Mouse (Mus musculus): Measurements from ENCODE around the gene Olfr768. TPM values are rescaled to one million over a fixed set of nuclear protein-coding genes. Genes with fewer than 3 reads are reported as not detected.

Gene Olfr768
- not detected in 2 replicates for polyA plus RNA-seq (2012; rRNA removed)

DNA sequence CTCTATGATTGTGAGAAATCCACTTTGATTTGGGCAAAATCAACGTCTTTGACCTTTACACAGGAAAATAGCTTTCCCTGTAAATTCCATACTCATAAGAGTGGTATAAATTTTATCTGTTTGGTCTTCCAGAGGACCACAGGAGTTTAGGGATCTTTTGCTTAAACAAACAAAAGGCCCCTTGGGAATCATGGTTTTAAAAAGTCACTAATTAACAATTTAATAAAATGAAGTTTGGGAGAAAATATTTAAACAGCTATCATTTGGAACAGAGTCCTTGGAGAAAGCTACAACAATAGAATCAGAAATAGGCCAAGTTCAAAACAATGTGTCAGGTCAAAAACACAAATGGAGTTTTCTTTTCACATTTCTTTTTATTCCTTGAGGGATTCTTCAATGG lies at the start of gene Olfr768:
Olfr768 (minus strand) TSS at position 101 of the 400 bp plus-strand sequence.

DNA sequence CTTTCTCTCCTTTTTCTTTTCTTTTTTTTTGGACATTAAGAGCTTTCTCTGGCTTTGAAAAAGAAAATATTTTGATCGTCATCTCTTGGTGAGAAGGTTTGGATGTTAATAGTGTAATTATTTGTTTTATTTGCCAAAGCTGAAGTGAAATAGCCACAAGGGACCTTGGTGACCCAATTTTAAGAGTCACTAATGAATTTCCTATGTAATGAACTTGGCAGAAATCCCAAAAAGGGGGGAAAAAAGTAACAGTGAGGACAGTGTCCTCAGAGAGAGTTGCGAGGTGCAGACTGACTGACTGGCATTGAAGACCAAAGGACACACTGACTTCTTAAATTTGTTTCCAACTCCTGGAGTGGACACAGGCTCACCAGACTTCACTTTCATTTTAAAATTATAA lies 39.7 kb upstream of the Olfr768 start, which contains the start of gene Olfr770:
Olfr770 (minus strand) TSS at position 101 of the 400 bp plus-strand sequence.

DNA sequence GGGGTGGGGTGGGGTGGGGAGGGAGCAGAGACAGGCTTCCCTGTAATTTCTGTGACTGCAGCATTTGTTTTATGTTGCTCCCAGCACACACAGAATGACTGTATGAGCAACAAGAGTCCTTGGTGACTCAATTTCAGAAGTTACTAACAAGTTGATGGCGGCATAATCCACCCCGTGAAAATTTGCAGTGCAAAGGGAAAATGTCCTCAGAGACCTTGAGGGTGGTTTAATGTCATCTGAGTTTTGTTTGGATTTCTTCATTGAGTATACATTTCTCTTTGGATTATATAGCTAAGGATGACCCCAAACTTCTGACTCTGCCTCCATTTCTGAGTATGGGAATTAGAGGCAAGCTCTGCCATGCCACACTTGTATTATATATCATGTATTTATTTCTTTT lies 18.6 kb upstream of the Olfr768 start, which contains the start of gene Olfr769:
Olfr769 (minus strand) TSS at position 101 of the 400 bp plus-strand sequence.

DNA sequence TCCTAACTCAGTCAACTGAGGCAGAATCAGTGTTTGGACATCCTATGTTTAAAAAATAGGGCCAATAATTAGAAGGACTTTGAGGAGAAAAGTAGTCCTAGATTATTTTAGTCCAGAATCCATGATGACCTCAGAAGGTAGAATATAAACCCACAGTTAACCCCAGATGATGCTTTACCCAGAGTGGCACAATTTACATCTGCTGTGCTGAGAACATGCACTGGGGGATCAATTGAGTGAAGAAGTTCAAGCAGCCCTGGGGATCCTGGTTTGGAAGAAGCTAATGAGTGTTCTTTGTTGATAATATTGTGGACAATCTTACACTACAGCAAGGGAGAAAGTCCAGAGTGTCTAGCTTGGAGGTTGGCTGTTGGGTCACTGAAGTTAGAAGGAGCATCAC lies 16.4 kb downstream of the Olfr768 start, which contains the start of gene Olfr767:
Olfr767 (minus strand) TSS at position 101 of the 400 bp plus-strand sequence.

DNA sequence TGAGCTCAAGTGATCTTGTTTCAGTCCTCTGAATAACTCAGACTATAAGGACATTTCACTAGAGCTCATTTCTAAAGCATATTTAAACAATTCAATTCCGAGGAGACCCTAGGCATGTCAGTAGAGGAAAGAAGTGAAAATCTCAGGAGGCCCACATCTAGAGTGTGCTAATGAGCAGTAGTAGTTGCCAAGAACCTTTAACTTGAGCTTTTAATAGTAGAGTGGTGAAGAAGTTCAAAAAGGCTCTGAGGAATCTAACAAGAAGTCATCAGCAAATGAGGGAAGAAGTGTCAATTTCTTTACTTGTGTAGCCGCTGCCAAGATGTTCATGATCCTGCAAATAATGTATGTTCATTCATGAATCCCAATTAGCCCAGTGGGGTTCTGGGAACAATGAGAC lies 30.3 kb downstream of the Olfr768 start, which contains the start of gene Olfr766-ps1:
Olfr766-ps1 (minus strand) TSS at position 101 of the 400 bp plus-strand sequence.

DNA sequence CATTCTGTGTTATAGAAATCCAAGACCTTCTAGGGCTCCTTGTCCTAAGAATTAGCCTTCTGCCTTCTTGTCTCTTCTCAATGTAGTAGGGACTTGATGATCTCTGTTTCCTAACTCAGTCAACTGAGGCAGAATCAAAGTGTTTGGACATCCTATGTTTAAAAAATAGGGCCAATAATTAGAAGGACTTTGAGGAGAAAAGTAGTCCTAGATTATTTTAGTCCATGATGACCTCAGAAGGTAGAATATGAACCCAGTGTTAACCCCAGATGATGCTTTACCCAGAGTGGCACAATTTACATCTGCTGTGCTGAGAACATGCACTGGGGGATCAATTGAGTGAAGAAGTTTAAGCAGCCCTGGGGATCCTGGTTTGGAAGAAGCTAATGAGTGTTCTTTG lies 49.3 kb downstream of the Olfr768 start, which contains the start of gene Olfr765:
Olfr765 (minus strand) TSS at position 101 of the 400 bp plus-strand sequence.

Other genes starting within 250 kb of the Olfr768 start
- 17.2 and 21.7 TPM in 2 replicates for gene Gdf11, start 207.7 kb downstream of the Olfr768 start, polyA plus RNA-seq (2012; rRNA removed)
- gene Cd63, start 198.4 kb downstream of the Olfr768 start, polyA plus RNA-seq (2012; rRNA removed), result 82.1 and 143 TPM in 2 replicates
- 14.8 and 16.9 TPM in 2 replicates for gene Rdh5, start 176.5 kb downstream of the Olfr768 start, polyA plus RNA-seq (2012; rRNA removed)
- gene Bloc1s1, start 175.3 kb downstream of the Olfr768 start, polyA plus RNA-seq (2012; rRNA removed), result 223 and 301 TPM in 2 replicates
- gene Itga7, start 165.6 kb downstream of the Olfr768 start, polyA plus RNA-seq (2012; rRNA removed), result 3.0 and 4.4 TPM in 2 replicates
- 0.04 TPM in 1 of 2 replicates, not detected in the other for gene Mettl7b, start 138.4 kb downstream of the Olfr768 start, polyA plus RNA-seq (2012; rRNA removed)
- gene Olfr9, start 109.9 kb downstream of the Olfr768 start, polyA plus RNA-seq (2012; rRNA removed), result not detected in 2 replicates
- not detected in 2 replicates for gene Olfr763, start 88.6 kb downstream of the Olfr768 start, polyA plus RNA-seq (2012; rRNA removed)
- gene Olfr764-ps1, start 59.5 kb downstream of the Olfr768 start, polyA plus RNA-seq (2012; rRNA removed), result not detected in 2 replicates
- not detected in 2 replicates for gene Olfr765, start 49.4 kb downstream of the Olfr768 start, polyA plus RNA-seq (2012; rRNA removed)
- not detected in 2 replicates for gene Olfr766-ps1, start 30.4 kb downstream of the Olfr768 start, polyA plus RNA-seq (2012; rRNA removed)
- gene Olfr767, start 16.5 kb downstream of the Olfr768 start, polyA plus RNA-seq (2012; rRNA removed), result not detected in 2 replicates
- not detected in 2 replicates for gene Olfr769, start 18.5 kb upstream of the Olfr768 start, polyA plus RNA-seq (2012; rRNA removed)
- gene Olfr770, start 39.6 kb upstream of the Olfr768 start, polyA plus RNA-seq (2012; rRNA removed), result not detected in 2 replicates
- gene Olfr771, start 65.4 kb upstream of the Olfr768 start, polyA plus RNA-seq (2012; rRNA removed), result not detected in 2 replicates
- not detected in 2 replicates for gene Olfr772, start 78.5 kb upstream of the Olfr768 start, polyA plus RNA-seq (2012; rRNA removed)
- not detected in 2 replicates for gene Olfr773, start 88.0 kb upstream of the Olfr768 start, polyA plus RNA-seq (2012; rRNA removed)
- not detected in 2 replicates for gene Olfr774, start 136.8 kb upstream of the Olfr768 start, polyA plus RNA-seq (2012; rRNA removed)
- not detected in 2 replicates for gene Olfr775, start 149.0 kb upstream of the Olfr768 start, polyA plus RNA-seq (2012; rRNA removed)
- gene Olfr776, start 159.8 kb upstream of the Olfr768 start, polyA plus RNA-seq (2012; rRNA removed), result not detected in 2 replicates
- gene Olfr777, start 172.1 kb upstream of the Olfr768 start, polyA plus RNA-seq (2012; rRNA removed), result not detected in 2 replicates
- not detected in 2 replicates for gene Olfr780, start 218.7 kb upstream of the Olfr768 start, polyA plus RNA-seq (2012; rRNA removed)
- not detected in 2 replicates for gene Olfr781, start 229.5 kb upstream of the Olfr768 start, polyA plus RNA-seq (2012; rRNA removed)
- gene Olfr782, start 249.5 kb upstream of the Olfr768 start, polyA plus RNA-seq (2012; rRNA removed), result not detected in 2 replicates

Measured in central nervous system, embryonic 11.5 days (tissue).